Mouse (Mus musculus) liver, embryonic 16.5 days (tissue): ENCODE measurements around the gene Efcab11. TPM values are rescaled to one million over a fixed set of nuclear protein-coding genes. Genes with fewer than 3 reads are reported as not detected.

ENCODE experiments used
- ATAC-seq: fragments of 200-750 bp; cut with Nextera tagmentation; 2 replicates; pipeline ENCODE4 v1.8.0; 2017; ENCODE audit warnings: low read depth, mild to moderate bottlenecking, moderate number of reproducible peaks, moderate library complexity
- H3K27ac ChIP-seq: fragments of 300-500 bp; sonication (generic); 2 replicates; pipeline ENCODE4 v1.5.1; 2014; ENCODE audit warnings: mild to moderate bottlenecking, low read length
- H3K27me3 ChIP-seq: fragments of 300-500 bp; sonication (generic); 2 replicates; pipeline ENCODE4 v1.6.1; 2014; ENCODE audit warnings: low read depth, low read length, mixed read lengths; ENCODE audit not compliant: control insufficient read depth, insufficient read depth
- H3K36me3 ChIP-seq: fragments of 300-500 bp; sonication (generic); 2 replicates; pipeline ENCODE4 v1.6.1; 2014; ENCODE audit warnings: mild to moderate bottlenecking; ENCODE audit not compliant: control insufficient read depth, insufficient read depth
- H3K4me1 ChIP-seq: fragments of 300-500 bp; sonication (generic); 2 replicates; pipeline ENCODE4 v1.6.1; 2014; ENCODE audit warnings: low read depth, low read length, mixed read lengths; ENCODE audit not compliant: control insufficient read depth
- H3K4me2 ChIP-seq: fragments of 300-500 bp; sonication (generic); 2 replicates; pipeline ENCODE4 v1.6.1; 2014; ENCODE audit warnings: low read depth, low read length, mixed read lengths
- H3K4me3 ChIP-seq: fragments of 300-500 bp; sonication (generic); 2 replicates; pipeline ENCODE4 v1.5.1; 2014; ENCODE audit warnings: low read depth, mild to moderate bottlenecking, low read length
- H3K9ac ChIP-seq: fragments of 300-500 bp; sonication (generic); 2 replicates; pipeline ENCODE4 v1.6.1; 2014; ENCODE audit warnings: low read depth, low read length
- H3K9me3 ChIP-seq: fragments of 300-500 bp; sonication (generic); replicated peaks from 2 replicates; pipeline ENCODE4 v1.6.1; 2016; ENCODE audit warnings: low read length; ENCODE audit not compliant: control insufficient read depth
- WGBS: fragments of 180-500 bp; shearing (Covaris S2); extraction: QIAGEN DNeasy Blood & Tissue Kit; methylation state at CpG from one replicate; pipeline ENCODE4 v1.1.7; 2014; ENCODE audit not compliant: insufficient replicate concordance; 5-methylcytosine and 5-hydroxymethylcytosine counted together
- polyA plus RNA-seq: library from polyadenylated mRNA; unstranded; fragments of >200 nt; fragmentation: Nextera tagmentation; extraction: Ambion mirVana; gene quantifications from 2 replicates; pipeline ENCODE4 v1.2.1, GENCODE M21; 2015

Efcab11 gene
- polyA plus RNA-seq, 1 experiment from 2014 or later, result 5.0 TPM

DNA sequence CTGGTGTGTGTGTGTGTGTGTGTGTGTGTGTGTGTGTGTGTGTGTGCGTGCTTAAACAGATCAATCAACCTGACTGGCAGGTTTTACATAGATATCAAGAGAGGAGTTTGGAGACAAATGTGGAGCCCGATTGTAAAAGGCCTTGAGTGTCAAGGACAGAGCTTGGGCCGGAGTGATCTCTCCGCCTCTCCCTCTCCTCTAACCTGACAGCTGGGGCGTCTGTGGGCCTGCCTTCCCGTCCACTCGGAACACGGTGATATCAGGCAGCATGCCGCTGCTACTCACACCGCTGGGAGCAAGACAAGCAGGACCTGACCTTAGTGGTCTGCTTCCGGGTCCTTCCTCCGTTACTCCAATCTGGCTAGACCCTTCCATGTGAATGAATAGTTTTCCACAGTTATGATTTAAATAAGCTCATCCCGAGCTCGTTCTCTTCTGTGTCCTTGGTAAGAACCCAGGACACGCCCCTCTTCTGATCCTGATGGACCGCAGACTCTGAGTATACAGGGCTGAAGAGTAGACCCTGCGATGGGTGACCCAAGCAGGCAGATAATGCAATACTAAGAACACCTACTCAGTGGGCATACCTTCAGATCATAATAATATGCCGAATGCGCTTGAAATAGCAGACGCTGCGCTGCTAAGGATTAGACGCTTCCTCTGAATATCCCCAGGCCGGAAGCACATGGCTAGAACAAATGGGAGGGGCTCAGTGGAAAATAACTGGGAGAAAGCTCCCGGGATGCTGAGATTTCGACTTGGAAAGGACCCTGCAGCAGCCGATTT is 214.1 kb downstream of the Efcab11 start:
- H3K4me2 ChIP-seq, result no peak overlapping the region

DNA sequence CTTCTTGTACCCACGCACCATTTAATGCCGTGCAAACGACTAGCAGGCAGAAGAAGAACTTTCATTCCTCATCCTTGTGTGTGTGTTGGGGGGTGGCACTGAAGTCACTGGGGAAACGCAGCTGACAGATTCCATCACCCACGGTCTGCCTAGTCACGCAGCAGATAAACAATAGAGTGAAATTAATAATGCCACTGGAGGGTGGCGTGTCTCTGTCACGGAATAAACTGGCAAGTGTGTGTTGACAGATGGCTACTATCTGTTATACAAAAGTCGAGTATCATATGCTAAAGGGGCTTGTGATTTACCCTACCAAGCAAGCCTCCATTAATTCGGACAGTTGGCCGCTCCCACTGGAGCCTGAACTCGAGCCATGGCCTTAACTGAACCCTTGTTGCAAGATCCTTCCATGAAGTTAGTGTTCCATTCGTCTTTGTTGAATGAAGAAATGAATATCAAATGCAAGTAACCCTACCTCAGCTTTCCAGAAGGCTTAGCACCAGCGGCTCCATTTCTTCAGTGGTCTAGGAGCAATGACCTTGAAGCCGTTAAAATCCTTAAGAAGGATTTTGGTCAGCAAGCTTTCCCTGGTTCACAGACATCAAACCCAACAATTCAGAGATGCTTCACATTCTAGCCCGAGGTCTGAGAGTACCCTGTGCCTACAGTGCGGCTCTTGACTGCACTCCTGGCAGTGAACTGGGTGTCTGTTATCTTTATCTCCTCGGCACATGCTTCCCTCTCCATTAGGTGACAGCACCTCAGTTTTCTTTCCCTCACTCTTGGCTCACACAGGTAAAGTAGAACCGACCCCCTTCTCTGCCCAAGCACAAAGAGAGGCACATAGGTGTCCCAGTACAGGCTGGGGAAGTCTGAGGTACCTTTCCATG is 229.0 kb downstream of the Efcab11 start:
- ATAC-seq, result no peak
- Histone ChIP-seq H3K4me3 (no peak overlapping the region), H3K27me3 (no peaks in the 10 kb centered on the region), H3K27ac (no peak overlapping the region), H3K36me3 (no peaks in the 10 kb centered on the region), H3K9me3 (no peaks in the 10 kb centered on the region), H3K4me1 (no peaks in the 10 kb centered on the region), H3K9ac (no peak overlapping the region), H3K4me2 (no peak overlapping the region)
- 67% methylated on average over 19 of the region's 19 CpGs for WGBS

More for the DNA sequence above, 214.1 kb downstream of the Efcab11 start:
- no peaks in the 10 kb centered on the region for H3K9me3 ChIP-seq
- no peak overlapping the region for H3K9ac ChIP-seq
- H3K4me1 ChIP-seq, result no peaks in the 10 kb centered on the region
- WGBS, result 66% methylated on average over 26 of the region's 26 CpGs
- ATAC-seq, result no peak
- no peak overlapping the region for H3K27ac ChIP-seq
- H3K4me3 ChIP-seq, result no peak overlapping the region
- H3K36me3 ChIP-seq, result no peaks in the 10 kb centered on the region
- H3K27me3 ChIP-seq, result no peaks in the 10 kb centered on the region

DNA sequence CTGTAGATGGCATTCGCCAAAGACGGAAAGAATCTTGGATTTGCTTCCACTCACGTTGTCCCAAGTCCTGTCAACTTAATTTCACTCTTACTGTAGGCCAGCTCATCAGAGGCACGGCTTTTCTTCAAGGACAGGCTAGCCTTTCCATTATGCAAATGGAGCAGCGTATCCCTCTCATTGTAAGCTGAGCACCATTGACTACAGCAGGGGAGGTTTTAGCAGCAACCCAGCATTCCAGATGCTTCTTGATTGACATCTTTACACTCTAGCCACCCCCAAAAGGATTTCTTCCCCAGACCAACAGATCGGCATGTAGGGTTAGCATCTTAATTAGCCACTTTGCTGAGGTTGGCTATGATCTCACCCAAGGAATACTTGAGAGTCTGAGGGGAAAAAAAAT is 231.8 kb downstream of the Efcab11 start:
- Histone ChIP-seq H3K4me3 (no peak overlapping the region), H3K4me2 (no peak overlapping the region), H3K27me3 (no peaks in the 10 kb centered on the region), H3K9me3 (no peaks in the 10 kb centered on the region), H3K4me1 (no peaks in the 10 kb centered on the region), H3K27ac (no peak overlapping the region), H3K36me3 (no peaks in the 10 kb centered on the region), H3K9ac (no peak overlapping the region)
- ATAC-seq, result no peak
- WGBS, result 61% methylated on average over 6 of the region's 6 CpGs

DNA sequence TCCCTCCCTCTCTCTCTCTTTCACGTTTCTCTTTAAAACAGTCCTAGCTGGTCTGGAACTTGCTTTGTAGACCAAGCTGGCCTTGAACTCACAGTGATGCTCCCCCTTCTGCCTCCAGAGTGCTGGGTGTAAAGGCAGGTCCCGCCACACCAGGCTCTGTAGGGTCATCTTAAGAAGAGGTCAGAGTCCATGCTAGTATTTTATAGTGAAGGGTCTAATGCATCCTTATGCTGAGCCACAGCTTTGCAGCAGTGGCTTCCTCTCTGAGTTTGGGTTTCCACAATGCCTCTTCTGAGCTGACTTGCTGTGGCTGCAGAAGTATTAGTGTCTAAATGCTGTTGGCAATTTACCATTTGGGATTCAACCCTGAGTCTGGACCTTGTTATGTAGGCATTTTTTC is 234.5 kb downstream of the Efcab11 start:
- H3K27ac ChIP-seq, result no peak overlapping the region
- no peak overlapping the region for H3K9ac ChIP-seq
- no peak overlapping the region for H3K4me3 ChIP-seq
- peaks cover 3% of the 10 kb centered on the region for H3K9me3 ChIP-seq
- H3K27me3 ChIP-seq, result no peaks in the 10 kb centered on the region
- H3K4me2 ChIP-seq, result no peak overlapping the region
- H3K36me3 ChIP-seq, result no peaks in the 10 kb centered on the region
- no peak for ATAC-seq
- WGBS, result 47% methylated on average over 2 of the region's 2 CpGs
- no peaks in the 10 kb centered on the region for H3K4me1 ChIP-seq

DNA sequence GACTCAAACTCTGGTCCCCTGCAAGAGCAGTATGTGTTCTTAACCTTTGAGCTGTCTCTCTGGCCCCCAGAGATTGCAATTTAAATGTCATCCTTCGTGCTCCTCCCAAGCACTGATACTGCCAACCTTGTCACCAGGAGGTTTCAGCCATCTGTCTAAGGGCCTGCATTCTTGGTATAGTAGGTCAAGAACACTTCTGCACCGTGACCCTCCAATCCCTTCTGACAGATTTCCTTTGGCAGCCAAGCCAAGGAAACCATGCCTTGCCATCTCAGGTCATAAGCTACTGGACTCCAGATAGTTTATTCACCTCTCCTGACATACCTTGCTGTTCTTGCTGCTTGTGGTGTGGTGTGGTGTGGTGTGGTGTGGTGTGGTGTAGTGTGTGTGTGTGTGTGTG is 235.5 kb downstream of the Efcab11 start:
- Histone ChIP-seq H3K9me3 (peaks cover 7% of the 10 kb centered on the region), H3K9ac (no peak overlapping the region), H3K36me3 (no peaks in the 10 kb centered on the region), H3K4me1 (no peaks in the 10 kb centered on the region), H3K27ac (no peak overlapping the region), H3K4me3 (no peak overlapping the region), H3K4me2 (no peak overlapping the region), H3K27me3 (no peaks in the 10 kb centered on the region)
- 58% methylated on average over 2 of the region's 2 CpGs for WGBS
- no peak for ATAC-seq

DNA sequence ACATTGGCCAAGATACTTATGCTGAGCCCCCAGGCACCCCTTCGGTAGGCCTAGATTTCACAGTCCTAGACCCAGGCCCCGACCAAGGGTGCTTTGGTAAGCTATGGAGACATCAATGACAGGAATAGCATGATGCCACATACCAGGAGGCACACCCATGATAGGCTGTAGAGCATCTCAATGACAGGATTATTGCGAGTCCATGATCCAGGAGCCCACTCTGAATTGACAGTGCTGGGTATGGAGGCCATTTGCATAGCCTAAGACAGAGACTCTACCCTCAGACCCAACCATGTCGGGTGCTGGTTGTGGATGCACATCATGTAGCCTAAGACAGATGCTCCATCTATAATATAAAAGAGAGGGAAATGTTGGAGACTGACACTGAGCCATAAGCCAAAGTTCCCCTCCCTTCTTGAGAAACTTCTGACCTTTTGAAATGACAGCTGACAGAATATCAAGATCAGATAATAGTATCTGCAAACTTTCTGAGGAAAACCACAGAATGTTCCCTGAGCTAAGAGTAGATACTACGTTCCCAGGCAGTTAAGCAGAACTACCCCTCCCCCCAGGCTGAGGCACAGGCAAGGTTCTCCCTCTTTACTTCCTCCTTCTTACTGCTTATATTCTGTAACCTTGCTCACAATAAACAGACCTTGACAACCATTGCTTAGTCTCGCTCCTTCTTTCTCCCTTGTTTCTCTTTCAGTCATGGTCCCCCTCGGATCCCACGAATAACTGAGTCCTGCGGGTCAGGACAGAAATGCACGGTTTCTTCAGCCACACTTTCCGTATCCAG is 237.5 kb downstream of the Efcab11 start:
- no peaks in the 10 kb centered on the region for H3K4me1 ChIP-seq
- H3K27me3 ChIP-seq, result no peaks in the 10 kb centered on the region
- no peak for ATAC-seq
- peaks cover 7% of the 10 kb centered on the region for H3K9me3 ChIP-seq
- H3K4me2 ChIP-seq, result no peak overlapping the region
- H3K9ac ChIP-seq, result no peak overlapping the region
- H3K36me3 ChIP-seq, result no peaks in the 10 kb centered on the region
- WGBS, result 62% methylated on average over 11 of the region's 11 CpGs
- H3K4me3 ChIP-seq, result no peak overlapping the region
- no peak overlapping the region for H3K27ac ChIP-seq

DNA sequence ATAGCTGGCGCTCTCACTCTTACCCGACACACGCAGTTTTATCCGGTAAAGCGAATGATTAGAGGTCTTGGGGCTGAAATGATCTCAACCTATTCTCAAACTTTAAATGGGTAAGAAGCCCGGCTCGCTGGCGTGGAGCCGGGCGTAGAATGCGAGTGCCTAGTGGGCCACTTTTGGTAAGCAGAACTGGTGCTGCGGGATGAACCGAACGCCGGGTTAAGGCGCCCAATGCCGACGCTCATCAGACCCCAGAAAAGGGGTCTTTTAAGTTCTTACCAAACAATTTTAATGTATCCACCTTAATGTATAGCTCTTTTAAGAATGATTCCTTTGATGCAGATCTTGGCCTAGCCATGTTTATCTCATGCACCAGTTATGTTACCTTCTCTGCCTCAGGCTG is 238.8 kb downstream of the Efcab11 start:
- WGBS, result 84% methylated on average over 18 of the region's 18 CpGs
- H3K9me3 ChIP-seq, result peaks cover 7% of the 10 kb centered on the region
- H3K4me2 ChIP-seq, result no peak overlapping the region
- no peak overlapping the region for H3K27ac ChIP-seq
- no peak overlapping the region for H3K9ac ChIP-seq
- peak; percentile 82 for ATAC-seq
- H3K4me3 ChIP-seq, result no peak overlapping the region
- H3K27me3 ChIP-seq, result no peaks in the 10 kb centered on the region
- H3K36me3 ChIP-seq, result no peaks in the 10 kb centered on the region
- H3K4me1 ChIP-seq, result no peaks in the 10 kb centered on the region

DNA sequence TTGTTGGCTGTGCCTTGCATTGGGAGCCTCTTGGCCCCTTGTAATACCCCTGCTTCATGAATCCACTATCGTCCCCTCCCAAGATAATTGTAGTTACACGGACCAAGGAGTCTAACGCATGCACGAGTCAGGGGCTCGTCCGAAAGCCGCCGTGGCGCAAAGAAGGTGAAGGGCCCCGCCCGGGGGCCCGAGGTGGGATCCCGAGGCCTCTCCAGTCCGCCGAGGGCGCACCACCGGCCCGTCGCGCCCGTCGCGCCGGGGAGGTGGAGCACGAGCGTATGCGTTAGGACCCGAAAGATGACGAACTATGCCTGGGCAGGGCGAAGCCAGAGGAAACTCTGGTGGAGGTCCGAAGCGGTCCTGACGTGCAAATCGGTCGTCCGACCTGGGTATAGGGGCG is 239.3 kb downstream of the Efcab11 start:
- 82% methylated on average over 37 of the region's 37 CpGs for WGBS
- peak; percentile 100 for ATAC-seq
- peaks cover 7% of the 10 kb centered on the region for H3K9me3 ChIP-seq
- H3K4me3 ChIP-seq, result no peak overlapping the region
- H3K27me3 ChIP-seq, result no peaks in the 10 kb centered on the region
- H3K27ac ChIP-seq, result no peak overlapping the region
- no peaks in the 10 kb centered on the region for H3K4me1 ChIP-seq
- H3K4me2 ChIP-seq, result no peak overlapping the region
- no peak overlapping the region for H3K9ac ChIP-seq
- H3K36me3 ChIP-seq, result no peaks in the 10 kb centered on the region
